Mouse (Mus musculus) subcutaneous adipose tissue, adult 2 months (tissue): ENCODE results near the gene Gdnf. TPM values are rescaled to one million over a fixed set of nuclear protein-coding genes. Genes with fewer than 3 reads are reported as not detected.

ENCODE experiments used
- polyA plus RNA-seq: library from polyadenylated mRNA; depleted of rRNA; stranded (reverse); fragments of >200 nt; gene quantifications from 2 replicates; pipeline ENCODE4 v1.2.3, GENCODE M21; 2012; ENCODE audit warnings: low replicate concordance; rRNA removed

Gdnf gene
- 3.1 TPM in 1 of 2 replicates, not detected in the other for polyA plus RNA-seq

GRCm38 (mm10) chr15:7810556-7811252 is at the start of gene Gdnf:
TSS of gene Gdnf (plus strand) at chr15:7810846.

